Mouse (Mus musculus) gastrocnemius, postnatal 25 days (tissue): ENCODE measurements around the gene Foxn3. TPM values are rescaled to one million over a fixed set of nuclear protein-coding genes. Genes with fewer than 3 reads are reported as not detected.

Experiments used
- DNase-seq: peaks from one replicate; pipeline ENCODE4 v3.0.0; 2022
- total RNA-seq, 2 experiments: library from RNA; stranded (reverse); gene quantifications; 1 replicate in 1 of 2; 2 replicates in 1 of 2; pipeline ENCODE4 v1.2.3; 2021

The Foxn3 gene
- total RNA-seq, 2 experiments from 2014 or later, result 163 to 186 TPM

DNA sequence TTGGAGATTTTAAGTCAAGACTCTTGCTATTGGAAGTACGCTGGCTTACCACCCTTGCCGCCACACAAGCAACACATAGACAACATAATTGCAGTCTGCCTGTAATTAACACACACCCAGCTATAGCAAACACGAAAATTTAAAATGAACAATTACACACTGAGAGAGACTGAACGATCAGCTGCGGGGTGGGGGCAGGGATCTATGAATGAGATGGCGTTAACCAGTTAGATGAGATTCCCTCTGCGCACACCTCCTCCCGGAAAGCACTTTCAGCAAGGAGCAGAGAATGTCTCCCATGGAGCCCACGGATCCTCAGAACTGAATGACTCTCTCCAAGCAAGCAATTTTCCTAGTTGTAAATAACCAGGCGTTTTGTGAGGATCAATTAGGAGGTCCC, 309.8 kb downstream of the Foxn3 start:
- DNase-seq, result no peak

DNA sequence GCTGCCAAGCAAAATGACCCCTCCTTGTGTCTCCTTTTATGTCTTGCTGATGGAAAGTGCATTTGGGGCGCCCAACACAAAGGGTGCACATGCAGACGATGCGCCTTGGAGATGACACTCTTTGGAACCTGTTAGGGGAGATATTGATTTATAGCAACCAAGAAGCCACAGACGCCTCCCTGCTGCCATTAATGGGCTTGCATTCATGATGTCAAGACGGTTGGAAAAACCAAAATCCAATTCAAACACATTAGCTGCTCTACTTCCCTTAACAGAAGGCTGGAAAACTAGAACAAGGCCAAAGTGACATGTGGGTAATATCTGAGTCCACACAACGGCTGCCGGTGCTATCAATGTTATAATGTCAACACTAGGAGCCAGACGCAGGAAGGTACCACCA, 314.8 kb downstream of the Foxn3 start:
- no peak for DNase-seq

DNA sequence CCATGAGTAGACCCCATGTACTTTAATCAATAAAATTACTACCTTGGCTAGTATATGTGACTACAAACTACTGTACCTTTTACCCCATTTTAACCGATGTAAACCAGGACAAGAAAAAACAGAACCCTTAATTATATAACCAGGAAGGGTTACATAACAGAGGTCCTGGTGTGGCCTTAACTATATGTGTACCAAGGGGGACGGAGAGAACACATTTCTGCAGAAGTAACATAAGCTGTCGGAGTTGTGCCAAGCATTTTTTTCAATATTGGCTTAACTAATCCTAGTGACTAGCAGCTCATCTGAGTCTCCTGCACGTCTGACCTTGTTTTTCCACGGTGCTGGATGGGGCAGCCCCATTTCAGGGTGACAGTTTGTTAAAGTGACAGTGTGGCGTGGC, 315.4 kb downstream of the Foxn3 start:
- DNase-seq, result no peak

DNA sequence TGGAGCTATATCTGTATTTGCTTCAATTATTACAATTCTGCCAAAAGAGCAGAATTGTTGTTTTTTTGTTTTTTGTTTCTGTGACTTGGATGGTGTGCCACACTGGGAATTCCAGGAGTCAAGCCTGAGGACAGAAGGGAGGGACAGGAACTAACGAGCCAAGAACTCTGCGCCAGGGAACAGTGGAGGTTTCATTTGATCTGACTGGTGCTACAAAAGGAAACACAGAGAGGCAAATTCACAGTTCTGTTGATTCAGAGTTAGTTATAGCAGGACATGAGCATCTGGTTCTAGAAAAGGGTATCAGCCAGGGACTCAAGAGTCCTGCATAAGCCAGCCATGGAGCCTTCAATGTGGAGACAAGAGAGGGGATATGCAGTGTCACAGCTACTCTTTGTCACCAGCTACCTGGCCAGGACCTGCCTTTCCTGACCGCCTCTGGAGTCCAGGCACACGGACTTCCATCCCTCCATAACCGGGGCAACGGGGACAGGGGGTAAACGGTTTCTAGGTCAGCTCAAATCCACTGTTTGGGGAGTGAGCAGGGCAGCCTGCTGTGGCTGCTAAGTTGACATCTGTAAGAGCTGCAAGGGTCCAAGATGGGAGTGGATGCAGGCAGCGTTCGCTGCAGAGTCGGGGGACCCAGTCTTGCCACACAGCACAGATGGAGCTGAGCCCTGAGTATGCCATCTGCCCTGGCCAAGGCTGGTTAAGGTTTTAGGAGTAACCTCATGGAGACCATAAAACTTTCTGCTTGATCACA, 316.2 kb downstream of the Foxn3 start:
- no peak for DNase-seq

DNA sequence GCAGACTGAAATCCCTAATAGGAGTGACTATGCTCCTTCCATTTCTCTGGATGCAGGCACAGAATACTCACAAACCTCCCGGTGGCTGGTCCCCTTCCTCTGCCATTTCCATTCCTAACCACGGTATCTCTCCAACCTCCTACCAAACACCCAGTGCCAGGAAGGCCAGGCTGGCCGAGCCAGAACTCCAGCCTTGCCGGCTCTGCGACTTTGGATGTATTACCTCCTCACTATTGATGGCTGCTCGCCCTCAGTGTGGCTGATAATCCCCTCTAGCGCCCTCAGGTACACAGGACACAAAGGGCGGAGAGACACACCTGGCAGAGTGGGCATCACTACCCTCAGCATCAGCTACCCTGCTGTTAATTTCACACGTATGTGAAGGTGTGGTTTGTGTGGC, 318.7 kb downstream of the Foxn3 start:
- no peak for DNase-seq

DNA sequence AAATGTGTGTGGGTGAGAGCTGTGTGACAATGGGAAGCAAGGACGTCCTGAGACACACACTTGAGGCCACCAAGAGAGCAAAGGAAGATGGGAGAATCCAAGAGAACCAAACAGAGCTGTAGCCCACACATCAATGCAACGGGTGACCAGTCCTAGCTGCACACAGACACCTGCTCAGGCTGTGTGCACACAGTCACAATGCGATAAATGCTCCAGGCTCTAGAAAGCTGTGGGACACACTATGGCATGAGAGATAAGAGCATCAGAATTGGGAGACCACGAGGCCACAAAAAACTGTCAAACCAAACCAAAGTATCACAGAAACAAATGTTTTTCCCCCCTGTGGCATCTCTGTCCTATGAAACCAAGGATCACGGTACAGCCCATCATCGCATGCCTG, 319.1 kb downstream of the Foxn3 start:
- no peak for DNase-seq

DNA sequence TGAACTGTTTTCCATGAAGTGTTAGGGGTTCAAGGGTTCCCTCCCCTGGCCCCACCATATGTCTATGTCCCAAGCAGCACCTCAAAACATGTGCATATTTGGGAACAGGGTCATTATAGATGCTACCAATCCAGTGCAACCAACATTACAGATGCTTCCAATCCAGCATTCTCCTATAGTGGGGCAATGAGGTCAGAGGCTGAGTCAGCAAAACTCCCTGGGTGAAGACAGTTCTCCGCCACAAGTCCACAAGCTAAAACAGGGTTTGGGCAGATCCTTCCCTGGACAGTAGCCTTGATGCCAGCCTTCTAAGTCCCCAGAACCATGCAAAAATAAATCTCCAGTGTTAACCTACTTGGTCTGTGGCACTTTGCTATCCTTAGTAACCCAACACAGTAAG, 320.1 kb downstream of the Foxn3 start:
- no peak for DNase-seq

DNA sequence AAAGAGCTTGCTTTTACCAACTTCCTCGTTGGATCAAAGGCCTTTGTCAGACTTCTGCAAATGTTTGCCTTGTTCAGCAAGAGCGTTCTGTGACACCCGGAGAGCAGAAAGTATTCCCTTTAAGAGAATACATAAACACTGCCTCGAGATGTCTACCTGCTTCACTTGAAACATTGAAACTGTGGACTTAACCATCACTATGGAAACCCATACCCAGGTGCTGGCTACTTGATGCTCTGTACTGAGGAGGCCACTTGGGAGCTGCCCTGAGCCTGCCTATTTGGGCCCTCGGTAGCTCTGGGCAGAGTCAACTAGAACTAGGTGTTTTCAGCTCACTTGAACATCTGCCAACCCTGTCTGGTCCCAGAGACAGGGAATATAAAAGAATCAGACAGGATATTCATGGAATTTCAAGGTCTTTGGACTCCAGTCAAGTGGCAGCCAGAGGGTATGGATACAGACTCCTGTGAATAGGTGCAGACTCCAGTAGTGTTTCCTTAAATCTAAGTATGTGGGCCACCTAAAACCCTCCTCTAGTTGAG, 323.1 kb downstream of the Foxn3 start:
- no peak for DNase-seq

DNA sequence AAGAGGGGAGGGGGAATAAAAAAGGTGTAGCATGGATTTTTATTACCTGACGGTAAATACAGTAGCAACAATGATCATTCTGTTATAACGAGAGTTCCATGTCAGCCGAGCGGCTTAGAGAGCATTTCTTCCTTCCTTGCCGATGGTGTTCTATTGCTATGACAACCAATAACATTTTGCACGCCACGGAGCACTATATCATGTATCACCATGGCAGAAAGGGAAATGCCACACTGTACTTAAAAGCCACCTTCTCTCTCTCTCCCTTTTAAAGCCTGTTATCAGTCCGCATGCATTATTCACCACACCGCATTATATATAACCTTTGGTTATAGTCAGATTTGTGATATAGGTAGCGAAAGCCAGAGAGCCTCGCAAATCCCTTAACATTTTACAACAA, 323.6 kb downstream of the Foxn3 start:
- no peak for DNase-seq

DNA sequence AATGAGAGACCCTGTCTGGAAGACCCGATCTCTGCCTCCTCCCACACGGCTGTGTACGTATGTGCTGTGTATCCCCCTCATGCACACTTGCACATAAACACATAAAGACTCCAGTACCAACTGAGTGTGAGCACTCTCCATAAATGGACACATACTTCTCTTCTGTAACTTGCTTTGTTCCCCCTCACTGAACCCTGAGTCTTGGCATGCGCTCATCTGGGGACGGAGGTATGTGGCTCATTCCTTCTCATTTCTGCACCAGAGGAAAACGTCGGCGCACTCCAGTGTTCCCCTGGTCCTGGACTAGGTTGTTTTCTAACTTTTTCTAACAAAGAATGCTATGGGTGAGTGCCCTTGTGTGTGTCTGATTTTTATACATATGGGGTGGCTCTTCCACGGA, 325.9 kb downstream of the Foxn3 start:
- DNase-seq, result no peak

DNA sequence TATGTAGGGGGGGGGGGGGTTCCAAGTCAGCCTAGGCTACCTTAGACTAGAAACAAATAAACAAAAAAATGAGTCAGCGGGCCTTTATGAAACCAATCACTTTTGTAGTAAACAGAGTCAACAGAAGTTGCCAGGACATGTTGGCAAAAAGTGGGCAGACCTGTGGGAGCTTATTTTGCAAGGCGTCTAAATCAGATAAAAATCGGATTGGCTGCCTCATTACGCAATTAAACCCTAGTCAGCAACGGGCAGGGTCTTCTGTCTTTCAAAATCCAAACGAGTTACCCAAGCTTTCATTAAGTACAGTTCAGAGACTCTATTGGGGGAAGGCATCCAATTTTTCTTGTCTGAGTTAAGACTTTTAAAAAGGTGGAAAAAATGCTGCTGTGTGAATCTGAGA, 329.0 kb downstream of the Foxn3 start:
- no peak for DNase-seq

DNA sequence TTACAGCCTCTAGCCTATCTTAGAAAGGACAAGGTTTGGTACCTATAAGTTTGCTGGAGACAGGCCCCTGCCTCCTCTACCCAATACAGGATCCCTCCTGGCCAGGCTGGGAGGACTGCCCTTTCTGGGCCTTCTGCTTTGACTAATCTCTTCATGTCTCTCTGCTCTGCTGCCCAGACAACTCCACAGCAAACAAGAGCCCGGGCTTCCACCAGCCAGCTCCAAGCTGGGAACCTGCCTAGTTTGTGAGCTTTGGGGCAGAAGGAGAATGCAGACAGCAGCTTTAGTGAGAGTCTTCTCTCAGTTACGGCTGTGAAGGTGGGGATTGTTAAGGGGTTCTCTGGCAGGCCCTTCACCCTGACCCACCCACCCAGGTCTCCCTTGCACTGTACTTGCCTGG, 330.0 kb downstream of the Foxn3 start:
- no peak for DNase-seq

DNA sequence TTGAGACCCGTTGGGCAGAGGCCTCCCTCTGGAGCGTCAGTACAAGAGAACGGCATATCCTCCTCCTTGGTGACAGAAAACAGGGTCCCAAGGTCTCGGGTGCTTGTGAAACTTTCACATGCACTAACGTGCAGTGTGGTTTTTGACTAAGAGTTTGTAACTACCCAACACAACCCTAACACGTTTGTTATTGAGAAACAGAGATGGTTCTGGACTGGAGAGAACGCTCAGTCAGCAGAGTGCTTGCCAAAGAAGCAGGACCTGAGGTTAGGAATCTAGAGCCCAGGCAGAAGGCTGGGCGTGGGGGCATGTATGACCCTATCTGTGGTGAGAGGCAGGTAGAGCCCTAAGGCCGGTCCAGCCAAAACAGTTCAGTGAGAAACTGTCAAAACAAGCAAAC, 330.9 kb downstream of the Foxn3 start:
- no peak for DNase-seq

DNA sequence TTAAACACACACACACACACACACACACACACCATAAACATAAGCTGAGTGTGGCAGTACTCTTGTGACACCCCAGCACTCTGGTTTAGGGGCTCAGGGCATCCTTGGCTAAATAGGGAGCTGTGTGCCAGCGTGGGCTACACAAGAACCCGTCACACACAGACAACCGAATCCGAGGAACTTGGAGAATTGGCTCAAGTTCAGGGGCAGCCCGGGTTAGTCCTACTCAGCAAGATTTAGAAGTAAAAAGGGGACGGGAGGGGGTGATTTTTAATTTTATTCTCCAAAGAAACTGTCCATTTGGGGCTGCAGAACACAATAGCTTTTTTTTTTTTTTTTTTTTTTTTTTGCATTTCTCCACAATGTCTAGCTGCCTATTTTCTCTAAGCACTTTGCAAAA, 332.1 kb downstream of the Foxn3 start:
- no peak for DNase-seq

DNA sequence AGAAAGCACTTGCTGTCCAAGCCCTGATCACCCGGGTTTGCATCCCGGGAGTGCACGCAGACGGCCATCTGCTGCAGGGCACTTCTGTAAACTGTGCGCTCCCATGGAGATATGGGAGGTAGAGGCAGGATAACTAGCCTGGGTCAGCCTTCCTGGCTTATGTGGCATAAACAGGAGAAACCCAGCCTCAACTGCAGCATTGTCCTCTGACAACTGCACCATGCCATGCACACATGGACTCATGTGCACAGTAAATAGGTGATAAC, 332.7 kb downstream of the Foxn3 start:
- DNase-seq, result no peak

DNA sequence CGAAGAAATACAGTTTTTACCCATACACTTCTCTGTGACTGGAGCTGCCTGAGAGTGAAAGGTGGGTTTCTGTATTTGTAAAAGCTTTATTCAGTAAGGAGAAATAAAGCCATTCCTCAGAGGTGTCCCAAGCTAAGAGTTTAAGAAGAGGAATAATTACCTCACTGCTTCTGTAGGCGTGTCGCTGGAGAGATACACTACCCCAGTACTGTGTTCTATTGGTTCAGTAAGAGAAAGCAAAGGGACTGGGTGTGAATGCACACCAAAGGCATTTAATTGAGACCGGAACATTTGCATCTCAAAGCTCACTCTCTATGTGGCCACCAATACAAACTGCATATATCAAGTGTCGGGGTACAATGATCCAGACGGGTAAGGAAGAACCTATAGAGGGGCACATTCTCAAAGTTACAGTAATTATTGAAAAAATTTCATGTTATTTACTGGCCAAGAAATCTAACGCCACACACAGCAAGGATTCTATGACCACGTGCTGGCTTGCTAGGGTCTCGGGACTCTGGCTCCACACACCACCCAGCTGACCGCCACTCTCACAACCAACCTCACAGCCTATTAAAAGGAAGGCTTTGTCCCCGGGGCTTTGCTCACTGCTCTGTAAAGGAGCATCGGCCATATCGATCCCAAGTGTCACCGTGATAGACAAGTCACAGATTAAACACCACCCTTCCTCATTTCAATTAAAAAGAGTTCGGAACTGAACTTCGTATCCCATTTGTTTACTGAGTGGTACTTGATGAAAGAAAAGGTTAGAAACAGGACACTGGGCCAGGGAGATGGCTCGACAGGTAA, 333.2 kb downstream of the Foxn3 start:
- DNase-seq, result no peak

DNA sequence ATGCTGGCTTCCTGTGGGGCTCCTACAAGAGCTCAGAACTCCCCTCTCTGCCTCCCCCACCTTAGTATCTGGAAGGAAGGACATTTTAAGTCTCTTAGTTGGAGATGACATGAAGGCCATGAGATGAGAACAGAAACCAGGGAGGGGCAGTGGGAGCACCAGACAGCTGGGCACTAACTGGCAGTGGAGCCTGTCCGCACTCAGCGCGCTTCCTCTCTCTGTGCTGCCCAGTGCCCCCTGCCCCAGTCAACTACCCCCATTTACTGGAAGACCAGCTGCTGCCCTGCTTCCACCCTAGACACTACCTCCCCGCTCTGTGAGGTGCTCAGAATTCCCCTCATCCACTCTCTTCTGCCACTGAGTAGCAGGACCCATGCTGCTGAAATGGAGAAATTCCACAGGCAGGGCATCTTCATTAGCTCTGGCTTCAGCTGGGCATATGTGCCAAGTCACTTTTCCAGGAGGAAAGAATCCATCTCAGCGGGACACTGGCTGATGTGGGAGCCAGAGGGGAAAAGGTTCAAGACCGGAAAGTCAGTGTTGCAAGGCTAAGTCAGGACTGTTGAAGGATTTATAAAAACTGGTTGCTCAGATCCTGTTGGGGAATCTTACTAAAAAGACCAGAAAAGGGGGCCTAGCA, 335.9 kb downstream of the Foxn3 start:
- DNase-seq, result no peak

DNA sequence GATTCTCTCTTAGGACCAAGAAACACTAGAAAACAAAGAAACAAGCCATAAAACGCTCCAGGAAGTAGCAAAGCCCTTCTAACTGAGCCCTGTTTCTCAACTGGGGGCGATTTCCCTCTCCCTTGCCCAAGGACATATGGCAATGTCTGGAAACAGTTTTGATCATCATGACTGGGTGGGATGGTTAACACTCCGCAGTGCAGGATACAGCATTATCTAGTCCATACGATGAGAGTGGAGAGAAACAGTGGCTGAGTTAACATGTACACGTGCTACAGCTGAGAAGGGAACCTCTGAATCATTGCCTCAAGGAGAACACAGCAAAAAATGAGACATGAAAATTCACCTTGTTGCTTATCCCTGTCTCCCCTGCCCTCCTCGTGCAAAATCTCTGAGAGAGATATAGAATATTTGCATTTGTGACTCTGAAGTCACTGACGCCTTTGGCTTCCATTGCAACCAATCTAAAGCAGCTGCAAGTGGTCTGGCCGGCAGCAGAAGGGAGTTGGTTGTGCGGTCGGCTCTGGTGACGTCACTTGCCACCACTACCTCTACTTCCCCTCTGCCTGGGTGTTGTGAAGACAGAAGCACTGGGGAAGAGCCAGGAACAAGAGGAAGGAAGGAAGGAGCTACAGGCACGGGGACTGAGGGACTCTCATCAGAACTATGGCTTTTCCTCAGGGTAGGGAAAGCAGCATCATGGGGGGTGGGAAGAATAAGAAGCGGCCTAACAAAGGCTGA, 338.3 kb downstream of the Foxn3 start:
- DNase-seq, result no peak

DNA sequence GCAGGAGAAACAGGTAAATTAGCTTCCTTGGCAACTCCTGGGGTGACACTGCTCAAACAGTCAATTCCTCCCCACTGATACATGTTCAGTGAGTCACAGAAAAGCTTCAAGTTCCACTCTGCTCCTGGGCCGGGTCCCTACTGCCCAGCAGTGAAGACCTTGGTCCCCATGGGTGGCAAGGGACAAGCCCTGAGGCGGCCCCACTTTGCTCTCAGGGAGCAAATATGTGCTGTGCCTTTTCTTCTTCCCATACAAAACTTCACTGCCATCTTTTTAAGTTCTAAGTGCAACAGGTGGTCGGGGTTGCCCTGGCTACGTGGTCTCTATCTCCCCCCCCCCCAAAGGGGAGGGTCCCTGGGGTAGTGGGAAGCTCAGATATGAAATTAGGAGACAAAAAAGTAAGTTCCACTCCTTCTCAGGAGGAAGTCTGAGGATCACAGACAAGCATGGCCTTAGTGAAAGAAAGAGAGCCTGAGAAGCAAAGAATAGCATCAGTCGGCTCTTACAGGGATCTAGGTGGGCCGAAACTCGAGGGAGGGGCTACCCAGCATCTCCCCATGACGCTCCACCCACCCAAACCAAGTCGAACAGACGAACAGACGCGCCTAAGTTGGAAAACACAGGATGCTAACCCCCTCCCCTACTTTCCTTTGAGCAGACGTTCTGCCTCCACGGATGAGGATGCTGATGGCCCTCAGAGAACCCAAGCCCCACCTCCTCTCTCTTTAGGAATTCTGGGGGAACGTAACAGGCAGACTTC, 342.1 kb downstream of the Foxn3 start:
- DNase-seq, result no peak

DNA sequence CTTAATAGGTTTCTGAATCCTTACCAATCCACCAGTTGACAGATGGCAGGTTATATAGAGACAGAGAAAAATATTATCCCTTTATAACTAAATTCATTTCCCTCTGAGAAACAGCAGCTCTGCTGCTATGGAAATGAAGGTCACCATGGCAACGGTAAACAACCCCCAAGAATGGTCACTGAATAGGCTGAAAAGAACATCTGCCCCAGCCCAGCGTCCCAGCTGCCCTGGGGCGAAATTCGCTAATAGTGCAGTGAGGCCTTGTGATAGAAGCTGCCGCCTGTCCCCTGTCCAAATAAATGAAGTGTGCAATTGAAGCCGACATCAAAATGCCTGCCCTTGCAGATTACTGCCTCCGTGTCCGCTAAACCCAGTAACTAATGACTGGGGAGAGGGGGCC, 343.0 kb downstream of the Foxn3 start:
- DNase-seq, result no peak

DNA sequence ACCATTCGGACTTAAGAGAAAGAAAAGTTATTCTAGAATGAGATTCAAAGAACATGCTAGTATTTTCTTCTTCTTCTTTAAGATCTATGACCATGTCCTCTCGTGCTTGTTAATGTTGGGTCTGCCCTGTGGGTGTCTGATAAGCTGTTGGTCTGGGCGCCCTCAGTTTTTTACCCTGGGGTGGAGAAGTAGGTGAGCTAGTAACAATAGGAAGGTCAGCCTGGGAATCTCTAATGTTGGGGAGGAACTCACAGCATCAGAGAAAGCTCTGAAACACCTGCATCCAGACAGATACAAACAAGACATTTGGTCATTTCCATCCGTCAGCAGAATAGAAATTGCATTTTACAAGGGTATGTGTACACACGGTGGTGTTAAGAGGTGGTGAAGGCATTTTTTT, 343.6 kb downstream of the Foxn3 start:
- no peak for DNase-seq

DNA sequence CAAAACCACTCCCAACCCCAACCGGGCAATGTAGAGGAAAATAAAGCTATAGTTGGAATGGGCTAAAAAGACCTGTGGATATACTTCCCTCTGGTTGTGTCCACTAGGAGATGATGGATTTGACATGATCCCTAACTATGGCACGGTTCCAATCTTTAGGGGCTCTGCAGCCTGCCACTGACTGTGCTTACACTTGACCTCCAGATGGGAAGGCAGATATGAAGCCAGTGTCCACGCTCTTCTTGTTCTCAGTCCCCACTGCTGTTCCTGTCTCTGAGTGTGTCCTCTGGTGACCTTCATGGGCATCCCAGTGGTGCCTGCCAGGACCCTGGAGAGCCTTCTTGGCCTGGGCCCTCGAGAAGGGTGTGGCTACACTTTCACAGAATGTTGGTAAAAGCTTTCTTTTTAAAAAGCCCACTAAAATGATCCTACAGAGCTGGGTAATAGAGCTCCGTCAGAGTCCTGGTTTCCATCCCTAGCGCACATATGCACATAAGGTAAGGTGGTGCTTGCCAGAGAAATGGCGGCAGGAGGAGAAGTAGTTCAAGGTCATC, 346.2 kb downstream of the Foxn3 start:
- DNase-seq, result no peak
